Mouse (Mus musculus) MEL (cell line): ENCODE data around the gene Fam171a2. TPM values are rescaled to one million over a fixed set of nuclear protein-coding genes. Genes with fewer than 3 reads are reported as not detected.

Source experiments
- DNase-seq: peaks from one replicate; pipeline ENCODE4 v3.0.0; 2011; ENCODE audit warnings: low read depth, low spot score
- H3K27ac ChIP-seq: 2 replicates; pipeline ENCODE4 v1.5.1; 2012; ENCODE audit warnings: low read depth, mild to moderate bottlenecking, control low read depth, low read length, moderate library complexity; ENCODE audit not compliant: control insufficient read depth
- H3K27me3 ChIP-seq, 2 experiments: fragments of 150-350 bp in 1 of 2; sonication (generic) in 1 of 2; 2 replicates each; pipeline ENCODE4 v1.6.1; 2012; ENCODE audit warnings: low read length in 2 of 2, mild to moderate bottlenecking in 2 of 2, improper control_type of control experiment in 1 of 2, moderate library complexity in 1 of 2; ENCODE audit not compliant: insufficient read depth in 2 of 2, control insufficient read depth in 1 of 2
- H3K36me3 ChIP-seq, 2 experiments: 2 replicates each; pipeline ENCODE4 v1.6.1; 2012 to 2014; ENCODE audit warnings: low read length in 2 of 2, improper control_type of control experiment in 1 of 2, inconsistent platforms in 1 of 2, mild to moderate bottlenecking in 1 of 2; ENCODE audit not compliant: insufficient read depth in 2 of 2, control insufficient read depth in 1 of 2
- H3K4me1 ChIP-seq, 2 experiments: fragments of 150-350 bp in 1 of 2; sonication (generic) in 1 of 2; 2 replicates each; pipeline ENCODE4 v1.6.1; 2012; ENCODE audit warnings: low read length in 2 of 2, improper control_type of control experiment in 1 of 2, mild to moderate bottlenecking in 1 of 2; ENCODE audit not compliant: insufficient read depth in 2 of 2, control insufficient read depth in 1 of 2
- H3K4me3 ChIP-seq, 2 experiments: fragments of 150-350 bp in 1 of 2; sonication (generic) in 1 of 2; 2 replicates each; pipeline ENCODE4 v1.5.1; 2012; ENCODE audit warnings: low read depth in 2 of 2, low read length in 2 of 2, mild to moderate bottlenecking in 2 of 2, moderate library complexity in 2 of 2, control low read depth in 1 of 2, improper control_type of control experiment in 1 of 2; ENCODE audit not compliant: control insufficient read depth in 1 of 2, insufficient read depth in 1 of 2
- H3K79me2 ChIP-seq: 2 replicates; pipeline ENCODE4 v1.6.1; 2012; ENCODE audit warnings: mild to moderate bottlenecking, low read length, moderate library complexity; ENCODE audit not compliant: control insufficient read depth, poor library complexity, insufficient read depth
- H3K9ac ChIP-seq: 2 replicates; pipeline ENCODE4 v1.6.1; 2012; ENCODE audit warnings: low read depth, mild to moderate bottlenecking, control low read depth, low read length, moderate library complexity; ENCODE audit not compliant: control insufficient read depth, poor library complexity, severe bottlenecking
- H3K9me3 ChIP-seq: fragments of 150-350 bp; sonication (generic); replicated peaks from 2 replicates; pipeline ENCODE4 v1.6.1; 2012; ENCODE audit warnings: mild to moderate bottlenecking, low read length, improper control_type of control experiment, moderate library complexity; ENCODE audit not compliant: insufficient read depth
- BHLHE40 ChIP-seq: IDR thresholded peaks from 2 replicates; pipeline ENCODE4 v1.6.1; 2012; ENCODE audit warnings: low read depth, mild to moderate bottlenecking, inconsistent platforms, low read length, improper control_type of control experiment, borderline replicate concordance
- CHD2 ChIP-seq: IDR thresholded peaks from 2 replicates; pipeline ENCODE4 v1.6.1; 2011; ENCODE audit warnings: low read length, improper control_type of control experiment
- CTCF ChIP-seq, 3 experiments: IDR thresholded peaks in 2 of 3; conservative IDR thresholded peaks in 1 of 3; 2 replicates each; pipeline ENCODE4 v1.5.1; 2011 to 2012; ENCODE audit warnings: low read length in 3 of 3, low read depth in 2 of 3, mild to moderate bottlenecking in 2 of 3, improper control_type of control experiment in 1 of 3, inconsistent platforms in 1 of 3, mixed read lengths in 1 of 3, moderate library complexity in 1 of 3; ENCODE audit not compliant: control insufficient read depth in 1 of 3, insufficient read depth in 1 of 3, poor library complexity in 1 of 3, severe bottlenecking in 1 of 3
- ETS1 ChIP-seq: IDR thresholded peaks from 2 replicates; pipeline ENCODE4 v1.6.1; 2012; ENCODE audit warnings: low read depth, mild to moderate bottlenecking, inconsistent platforms, low read length, improper control_type of control experiment, moderate library complexity
- GABPA ChIP-seq: IDR thresholded peaks from 2 replicates; pipeline ENCODE4 v1.6.1; 2012; ENCODE audit warnings: low read depth, mild to moderate bottlenecking, inconsistent platforms, low read length, improper control_type of control experiment, moderate library complexity
- GATA1 ChIP-seq: IDR thresholded peaks from 2 replicates; pipeline ENCODE4 v1.6.1; 2011; ENCODE audit warnings: low read depth, low read length, improper control_type of control experiment
- KAT2A ChIP-seq: conservative IDR thresholded peaks from 2 replicates; pipeline ENCODE4 v1.6.1; 2012; ENCODE audit warnings: low read depth, low read length, improper control_type of control experiment, inconsistent platforms
- MAFK ChIP-seq: IDR thresholded peaks from 2 replicates; pipeline ENCODE4 v1.6.1; 2011; ENCODE audit warnings: low read depth, mild to moderate bottlenecking, low read length, improper control_type of control experiment, borderline replicate concordance
- MAX ChIP-seq: IDR thresholded peaks from 2 replicates; pipeline ENCODE4 v1.6.1; 2011; ENCODE audit warnings: low read length, improper control_type of control experiment
- NELFE ChIP-seq: IDR thresholded peaks from 2 replicates; pipeline ENCODE4 v1.6.1; 2011; ENCODE audit warnings: low read depth, low read length, improper control_type of control experiment
- POLR2AphosphoS5 ChIP-seq: IDR thresholded peaks from 2 replicates; pipeline ENCODE4 v1.6.1; 2012; ENCODE audit warnings: low read depth, borderline replicate concordance, mild to moderate bottlenecking, inconsistent platforms, low read length, moderate library complexity, mixed read lengths
- RAD21 ChIP-seq: IDR thresholded peaks from 2 replicates; pipeline ENCODE4 v1.6.1; 2011; ENCODE audit warnings: mild to moderate bottlenecking, low read depth, low read length, improper control_type of control experiment
- RCOR1 ChIP-seq: IDR thresholded peaks from 2 replicates; pipeline ENCODE4 v1.6.1; 2012; ENCODE audit warnings: low read depth, mild to moderate bottlenecking, inconsistent platforms, low read length, improper control_type of control experiment
- SMC3 ChIP-seq: IDR thresholded peaks from 2 replicates; pipeline ENCODE4 v1.6.1; 2011; ENCODE audit warnings: low read depth, low read length, improper control_type of control experiment
- TBP ChIP-seq: IDR thresholded peaks from 2 replicates; pipeline ENCODE4 v1.8.0; 2011; ENCODE audit warnings: low read depth, low read length, improper control_type of control experiment
- TCF12 ChIP-seq: IDR thresholded peaks from 2 replicates; pipeline ENCODE4 v1.6.1; 2014; ENCODE audit warnings: low read depth, mild to moderate bottlenecking, inconsistent platforms, low read length, improper control_type of control experiment, moderate library complexity
- ZC3H11A ChIP-seq: IDR thresholded peaks from 2 replicates; pipeline ENCODE4 v1.6.1; 2012; ENCODE audit warnings: low read depth, mild to moderate bottlenecking, inconsistent platforms, low read length, improper control_type of control experiment
- polyA plus RNA-seq, 2 experiments: library from polyadenylated mRNA; stranded (reverse) in 1 of 2; unstranded in 1 of 2; fragments of >175 nt in 1 of 2; fragments of >200 nt in 1 of 2; gene quantifications; 2 replicates each; pipeline versions ENCODE4 v1.2.1 to v1.2.4; 2012; ENCODE audit warnings: low replicate concordance in 2 of 2, low read depth in 1 of 2; ENCODE audit not compliant: insufficient read length in 2 of 2, insufficient read depth in 1 of 2, missing spikeins in 1 of 2
- total RNA-seq: library from RNA; depleted of rRNA; stranded (reverse); fragments of 300-350 nt; gene quantifications from 2 replicates; pipeline ENCODE4 v1.2.3, GENCODE M21; 2012

The Fam171a2 gene
- total and polyA plus RNA-seq, 3 experiments, result 2.0 to 8.8 TPM; not detected in 1

GRCm38 (mm10) chr11:102464901-102465300 is 17.4 kb upstream of the Fam171a2 start (continued):
- TF ChIP-seq CTCF (IDR thresholded peaks at IDR 0.05 in 2 of 3, conservative IDR thresholded peaks at IDR 0.05 in 1 of 3; ENCODE audit: control insufficient read depth in 1 of 3, insufficient read depth in 1 of 3, low read depth in 2 of 3, low read length in 3 of 3, poor library complexity in 1 of 3, severe bottlenecking in 1 of 3), result no peak
- TF ChIP-seq, all 39 proteins: peak for 0

GRCm38 (mm10) chr11:102461764-102462163 is 14.3 kb upstream of the Fam171a2 start:
- no peaks in the 10 kb centered on the region for H3K9me3 ChIP-seq
- no peaks in the 10 kb centered on the region for H3K27me3 ChIP-seq
- no peak overlapping the region for H3K27ac ChIP-seq
- no peaks in the 10 kb centered on the region for H3K79me2 ChIP-seq
- peaks cover 10 to 17% of the 10 kb centered on the region in 2 experiments for H3K4me1 ChIP-seq
- no peak overlapping the region for H3K4me3 ChIP-seq
- no peak overlapping the region for H3K9ac ChIP-seq
- H3K36me3 ChIP-seq, result peaks cover 0 to 12% of the 10 kb centered on the region in 2 experiments; a peak in 2 of 4 replicates
- no peak for TF ChIP-seq ZC3H11A
- no peak for TF ChIP-seq GATA1
- no peak for TF ChIP-seq ETS1
- TF ChIP-seq RCOR1, result no peak
- no peak for TF ChIP-seq KAT2A
- TF ChIP-seq POLR2AphosphoS5, result no peak
- TF ChIP-seq RAD21, result no peak
- DNase-seq, result no peak

- H3K27me3 ChIP-seq, result no peaks in the 10 kb centered on the region
- peaks cover 0 to 12% of the 10 kb centered on the region in 2 experiments; a peak in 2 of 4 replicates for H3K36me3 ChIP-seq
- no peak overlapping the region for H3K27ac ChIP-seq
- TF ChIP-seq TBP (no peak), CHD2 (no peak), NELFE (no peak), RAD21 (no peak), TCF12 (no peak), GABPA (no peak), MAFK (no peak), GATA1 (no peak), BHLHE40 (no peak), SMC3 (no peak), RCOR1 (no peak), MAX (no peak)
- TF ChIP-seq, all 39 proteins: peak for 0
- Histone ChIP-seq H3K4me3 (no peak overlapping the region), H3K9ac (no peak overlapping the region), H3K4me1 (peaks cover 10 to 17% of the 10 kb centered on the region in 2 experiments), H3K9me3 (no peaks in the 10 kb centered on the region), H3K79me2 (no peaks in the 10 kb centered on the region)
- DNase-seq, result no peak
Measured at GRCm38 (mm10) chr11:102460541-102460940, 13.1 kb upstream of the Fam171a2 start.
